In the genomic region with DNA sequence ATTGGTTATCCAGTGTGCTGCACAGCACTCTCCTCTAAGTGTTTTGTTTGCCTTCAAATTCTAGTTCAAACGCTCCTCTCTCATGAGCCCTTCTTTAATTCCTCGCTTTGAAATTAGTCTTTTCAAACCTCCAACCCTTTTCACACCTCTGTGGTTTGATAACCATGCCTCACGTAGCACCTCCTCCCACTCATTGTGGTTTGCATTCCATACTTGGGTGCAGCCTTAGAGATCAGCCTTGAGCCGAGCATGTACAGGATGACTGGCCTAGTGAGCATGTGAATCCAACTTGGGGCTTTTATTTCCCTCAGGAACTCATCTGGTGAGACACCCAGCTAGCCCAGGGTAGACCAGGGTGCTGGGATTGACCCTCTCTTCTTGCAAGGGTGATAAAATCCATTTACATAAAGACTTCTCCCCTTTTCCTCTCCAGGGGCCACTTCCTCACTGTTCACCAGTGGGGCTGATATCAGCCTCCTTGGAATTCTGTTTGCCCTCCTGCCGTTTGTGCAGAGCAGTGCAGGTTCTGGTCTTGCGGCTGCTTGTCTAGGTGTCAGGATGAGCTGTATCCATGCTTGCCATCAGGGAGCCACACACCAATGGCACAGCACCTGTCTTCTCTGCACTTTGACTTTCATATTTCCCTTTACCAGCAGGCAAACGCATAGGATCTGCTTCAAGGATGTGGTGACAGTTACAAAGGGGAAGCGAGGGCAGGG, we compare ENCODE assay signal across 20 mouse cellular contexts. TPM values are rescaled to one million over a fixed set of nuclear protein-coding genes. Genes with fewer than 3 reads are reported as not detected.
DNase-seq lines count a peak whose midpoint lies in the region; ATAC-seq lines count a peak whose summit lies in the region.
"Had no signal": no experiment of that assay in that cellular context is flagged by ENCODE, and none has a peak within 500 bp of the region (broad histone marks: within the 10 kb centered on the region; RNA-seq: fewer than 3 reads in every experiment).

No protein-coding gene starts in this region.

- H3K9ac ChIP-seq in lung, embryonic 16.5 days (ENCODE audit: low read length) = no peak overlapping the region
- no peak overlapping the region for H3K9ac ChIP-seq in midbrain, embryonic 11.5 days (ENCODE audit: low read length)
- H3K9ac ChIP-seq: embryonic facial prominence, embryonic 12.5 days; forebrain, embryonic 15.5 days; limb, embryonic 15.5 days; neural tube, embryonic 13.5 days had no signal

- H3K4me2 ChIP-seq in lung, embryonic 16.5 days (ENCODE audit: low read depth, low read length) = no peak overlapping the region
- no peak overlapping the region for H3K4me2 ChIP-seq in midbrain, embryonic 11.5 days
- H3K4me2 ChIP-seq: embryonic facial prominence, embryonic 12.5 days; forebrain, embryonic 15.5 days; limb, embryonic 15.5 days; neural tube, embryonic 13.5 days had no signal

- H3K4me3 ChIP-seq in lung, embryonic 16.5 days (ENCODE audit: low read length) = no peak overlapping the region
- H3K4me3 ChIP-seq in midbrain, embryonic 10.5 days = no peak overlapping the region
- no peak overlapping the region for H3K4me3 ChIP-seq in midbrain, embryonic 11.5 days (ENCODE audit: low read depth, low read length)
- H3K4me3 ChIP-seq: embryonic facial prominence, embryonic 12.5 days; forebrain, embryonic 15.5 days; limb, embryonic 15.5 days; neural tube, embryonic 13.5 days had no signal

- no peaks in the 10 kb centered on the region for H3K27me3 ChIP-seq in lung, embryonic 16.5 days (ENCODE audit: control insufficient read depth, insufficient read depth, low read depth, low read length)
- H3K27me3 ChIP-seq in midbrain, embryonic 10.5 days (ENCODE audit: low read depth, poor library complexity, severe bottlenecking) = no peaks in the 10 kb centered on the region
- no peaks in the 10 kb centered on the region for H3K27me3 ChIP-seq in midbrain, embryonic 11.5 days (ENCODE audit: control insufficient read depth, insufficient read depth, low read length)
- H3K27me3 ChIP-seq: embryonic facial prominence, embryonic 12.5 days; forebrain, embryonic 15.5 days; limb, embryonic 15.5 days; neural tube, embryonic 13.5 days had no signal

- WGBS in lung, embryonic 16.5 days = 52% methylated on average over 8 of the region's 8 CpGs
- 85% methylated on average over 8 of the region's 8 CpGs for WGBS in midbrain, embryonic 10.5 days
- 81% methylated on average over 8 of the region's 8 CpGs for WGBS in midbrain, embryonic 11.5 days

- peak; percentile 85 for DNase-seq in heart, adult 11 months
- DNase-seq in heart, postnatal 10 days = no peak
- peak; percentile 19 for DNase-seq in 3134 (ENCODE audit: extremely low read depth, insufficient read length, low spot score)
- DNase-seq in T-cell, adult 2 months (ENCODE audit: low spot score) = peak; percentile 41
- DNase-seq in midbrain, embryonic 10.5 days (ENCODE audit: low spot score) = no peak
- no peak for DNase-seq in urinary bladder, adult 18-20 months (ENCODE audit: low spot score in 2 of 2)
- DNase-seq in midbrain, embryonic 11.5 days (ENCODE audit: low spot score, missing footprints) = no peak
- DNase-seq: cerebellum, adult 9-10 months; gastrocnemius, postnatal 36 days; kidney, postnatal 4 days; right cerebral cortex, adult 18-20 months; thymus, postnatal 25 days had no signal

- no peaks in the 10 kb centered on the region for H3K9me3 ChIP-seq in lung, embryonic 16.5 days (ENCODE audit: control insufficient read depth, low read length)
- H3K9me3 ChIP-seq in midbrain, embryonic 10.5 days (replicated peaks) = no peaks in the 10 kb centered on the region
- H3K9me3 ChIP-seq in midbrain, embryonic 11.5 days (ENCODE audit: control insufficient read depth, low read length) = no peaks in the 10 kb centered on the region
- H3K9me3 ChIP-seq: embryonic facial prominence, embryonic 12.5 days; forebrain, embryonic 15.5 days; limb, embryonic 15.5 days; neural tube, embryonic 13.5 days had no signal

- H3K27ac ChIP-seq in lung, embryonic 16.5 days (ENCODE audit: low read length) = peak overlapping the region; percentile 73
- no peak overlapping the region for H3K27ac ChIP-seq in midbrain, embryonic 10.5 days (replicated peaks)
- H3K27ac ChIP-seq in midbrain, embryonic 11.5 days (ENCODE audit: low read depth, low read length) = no peak overlapping the region
- H3K27ac ChIP-seq: embryonic facial prominence, embryonic 12.5 days; forebrain, embryonic 15.5 days; limb, embryonic 15.5 days; neural tube, embryonic 13.5 days had no signal

- ATAC-seq in lung, embryonic 16.5 days (ENCODE audit: low read depth) = peak; percentile 90
- no peak for ATAC-seq in midbrain, embryonic 11.5 days (ENCODE audit: low FRiP score)
- ATAC-seq: forebrain, embryonic 15.5 days; intestine, postnatal 0 days had no signal

- peaks cover 10% of the 10 kb centered on the region for H3K4me1 ChIP-seq in lung, embryonic 16.5 days (replicated peaks; ENCODE audit: control insufficient read depth, insufficient read depth, low read length)
- H3K4me1 ChIP-seq in midbrain, embryonic 10.5 days = no peaks in the 10 kb centered on the region
- H3K4me1 ChIP-seq in midbrain, embryonic 11.5 days (ENCODE audit: control insufficient read depth, insufficient read depth, low read length) = no peaks in the 10 kb centered on the region
- H3K4me1 ChIP-seq: embryonic facial prominence, embryonic 12.5 days; forebrain, embryonic 15.5 days; neural tube, embryonic 13.5 days had no signal

- intact Hi-C loops in heart, postnatal 10 days (cut with DNase I) = no loop called here

- no peaks in the 10 kb centered on the region for H3K36me3 ChIP-seq in lung, embryonic 16.5 days (ENCODE audit: control insufficient read depth, insufficient read depth, low read length)
- no peaks in the 10 kb centered on the region for H3K36me3 ChIP-seq in midbrain, embryonic 10.5 days
- no peaks in the 10 kb centered on the region for H3K36me3 ChIP-seq in midbrain, embryonic 11.5 days (ENCODE audit: control insufficient read depth, insufficient read depth, low read length)
- H3K36me3 ChIP-seq: embryonic facial prominence, embryonic 12.5 days; forebrain, embryonic 15.5 days; limb, embryonic 15.5 days; neural tube, embryonic 13.5 days had no signal

RNA-seq across cellular contexts. Expression of a gene that starts 6.7 kb away (rescaled TPM):
- total RNA-seq in heart, postnatal 10 days (2021) = under 1 TPM; 0.69 to 0.79 TPM
- 1.5 and 1.7 TPM in 2 replicates for polyA plus RNA-seq in lung, embryonic 16.5 days (2015; fragmentation: Nextera tagmentation; extraction: Ambion mirVana)
- polyA plus RNA-seq in midbrain, embryonic 10.5 days (2016; fragmentation: Nextera tagmentation; extraction: Ambion mirVana) = 0.51 and 0.62 TPM in 2 replicates
- polyA plus RNA-seq in midbrain, embryonic 11.5 days (2014; fragmentation: Nextera tagmentation; extraction: Ambion mirVana) = 1.2 and 1.4 TPM in 2 replicates
- polyA plus RNA-seq: C2C12 had no signal

RNA-seq across cellular contexts. Expression of a gene that starts 9.1 kb away (rescaled TPM):
- total RNA-seq in heart, postnatal 10 days (2021) = not detected
- 0.20 TPM in 1 of 2 replicates, not detected in the other for polyA plus RNA-seq in lung, embryonic 16.5 days (2015; fragmentation: Nextera tagmentation; extraction: Ambion mirVana)
- 0.12 and 0.16 TPM in 2 replicates for polyA plus RNA-seq in midbrain, embryonic 10.5 days (2016; fragmentation: Nextera tagmentation; extraction: Ambion mirVana)
- 0.23 and 0.26 TPM in 2 replicates for polyA plus RNA-seq in midbrain, embryonic 11.5 days (2014; fragmentation: Nextera tagmentation; extraction: Ambion mirVana)
- total RNA-seq: gastrocnemius, postnatal 36 days; left cerebral cortex, adult 8-10 months had no signal
- polyA plus RNA-seq: C2C12; intestine, postnatal 0 days; neural tube, embryonic 13.5 days had no signal

RNA-seq across cellular contexts. Expression of a gene that starts 50.5 kb away (rescaled TPM):
- total RNA-seq in heart, postnatal 10 days (2021) = 1 to 10 TPM; 6.0 to 6.7 TPM
- polyA plus RNA-seq in lung, embryonic 16.5 days (2015; fragmentation: Nextera tagmentation; extraction: Ambion mirVana) = 29.7 and 31.3 TPM in 2 replicates
- 1.7 and 1.8 TPM in 2 replicates for polyA plus RNA-seq in midbrain, embryonic 10.5 days (2016; fragmentation: Nextera tagmentation; extraction: Ambion mirVana)
- 1.0 and 1.4 TPM in 2 replicates for polyA plus RNA-seq in midbrain, embryonic 11.5 days (2014; fragmentation: Nextera tagmentation; extraction: Ambion mirVana)
- polyA plus RNA-seq: C2C12 had no signal

RNA-seq across cellular contexts. Expression of a gene that starts 58.7 kb away (rescaled TPM):
- 1 to 10 TPM; 2.0 to 2.1 TPM for total RNA-seq in heart, postnatal 10 days (2021)
- 2.1 and 2.8 TPM in 2 replicates for polyA plus RNA-seq in lung, embryonic 16.5 days (2015; fragmentation: Nextera tagmentation; extraction: Ambion mirVana)
- polyA plus RNA-seq in midbrain, embryonic 10.5 days (2016; fragmentation: Nextera tagmentation; extraction: Ambion mirVana) = 0.70 and 1.9 TPM in 2 replicates
- polyA plus RNA-seq in midbrain, embryonic 11.5 days (2014; fragmentation: Nextera tagmentation; extraction: Ambion mirVana) = 2.7 and 3.9 TPM in 2 replicates
- polyA plus RNA-seq: C2C12 had no signal

Comparison
In these comparisons a context has a peak if more than half of its experiments do, and no peak if none do; other contexts are left out.
1. DNase-seq: peak in heart, adult 11 months (single experiment), 3134 (single experiment) and T-cell, adult 2 months (single experiment); none in heart, postnatal 10 days (0 of 2), midbrain, embryonic 10.5 days (single experiment), urinary bladder, adult 18-20 months (0 of 2) and midbrain, embryonic 11.5 days (single experiment).
2. RNA of a gene that starts 50.5 kb away (polyA plus RNA-seq): 29.7 to 31.3 TPM in lung, embryonic 16.5 days; 1.7 to 1.8 TPM in midbrain, embryonic 10.5 days and 1.0 to 1.4 TPM in midbrain, embryonic 11.5 days; every median in the first group is over 10 times any median in the second.